Mouse (Mus musculus) small intestine, adult 2 months (tissue): ENCODE data around the gene Ptgdr. TPM values are rescaled to one million over a fixed set of nuclear protein-coding genes. Genes with fewer than 3 reads are reported as not detected.
"Not testable (repeated sequence)": the region's sequence is repeated elsewhere in the genome, so short reads cannot be mapped to it uniquely, and the experiment has no call there.

Experiments used
- H3K27ac ChIP-seq: fragments of 200-500 bp; 2 replicates; pipeline ENCODE4 v1.5.1; 2012; ENCODE audit warnings: low read depth, low read length, control low read depth, inconsistent platforms; ENCODE audit not compliant: insufficient read depth
- H3K27me3 ChIP-seq: fragments of 200-500 bp; 2 replicates; pipeline ENCODE4 v1.6.1; 2012; ENCODE audit warnings: mild to moderate bottlenecking, moderate library complexity, low read length, inconsistent platforms; ENCODE audit not compliant: control insufficient read depth, insufficient read depth
- H3K36me3 ChIP-seq: fragments of 200-500 bp; 2 replicates; pipeline ENCODE4 v1.6.1; 2012; ENCODE audit warnings: mild to moderate bottlenecking, low read length, control low read depth, inconsistent platforms; ENCODE audit not compliant: control insufficient read depth, insufficient read depth
- H3K4me1 ChIP-seq: fragments of 200-500 bp; 2 replicates; pipeline ENCODE4 v1.6.1; 2012; ENCODE audit warnings: low read length, inconsistent platforms, mixed read lengths; ENCODE audit not compliant: control insufficient read depth, insufficient read depth, insufficient read length
- H3K4me3 ChIP-seq: fragments of 200-500 bp; 2 replicates; pipeline ENCODE4 v1.5.1; 2012; ENCODE audit warnings: low read depth, mild to moderate bottlenecking, control low read depth, inconsistent platforms, low read length, moderate library complexity
- CTCF ChIP-seq: fragments of 200-500 bp; IDR thresholded peaks from 2 replicates; pipeline ENCODE4 v1.5.1; 2012; ENCODE audit warnings: low read depth, mild to moderate bottlenecking, control low read depth, inconsistent platforms, low read length, moderate library complexity, mixed read lengths; ENCODE audit not compliant: insufficient replicate concordance, insufficient read length; ENCODE audit errors: extremely low read depth
- POLR2A ChIP-seq: fragments of 200-500 bp; IDR thresholded peaks from 2 replicates; pipeline ENCODE4 v1.6.1; 2012; ENCODE audit warnings: low read depth, mild to moderate bottlenecking, control low read depth, inconsistent platforms, low read length, moderate library complexity
- WGBS: fragments of 180-500 bp; shearing (Covaris S2); methylation state at CpG from one replicate; pipeline ENCODE4 v1.1.7; 2018; 5-methylcytosine and 5-hydroxymethylcytosine counted together
- polyA plus RNA-seq: library from polyadenylated mRNA; depleted of rRNA; stranded (reverse); fragments of >200 nt; gene quantifications from 2 replicates; pipeline ENCODE4 v1.2.3, GENCODE M21; 2012; rRNA removed

Gene Ptgdr
- polyA plus RNA-seq, 1 experiment = 1.0 TPM

GRCm38 (mm10) chr14:44838685-44839084, 20.5 kb downstream of the Ptgdr start:
- TF ChIP-seq POLR2A = no peak
- no peak for TF ChIP-seq CTCF
- WGBS = 62% methylated on average over 1 of the region's 1 CpGs
- no peak overlapping the region for H3K4me3 ChIP-seq
- no peaks in the 10 kb centered on the region for H3K4me1 ChIP-seq
- no peak overlapping the region for H3K27ac ChIP-seq
- H3K36me3 ChIP-seq = no peaks in the 10 kb centered on the region
- no peaks in the 10 kb centered on the region for H3K27me3 ChIP-seq

- WGBS = 75% methylated on average over 2 of the region's 2 CpGs
- no peak overlapping the region for H3K27ac ChIP-seq
- H3K4me3 ChIP-seq = no peak overlapping the region
- TF ChIP-seq POLR2A (no peak), CTCF (no peak)
- no peaks in the 10 kb centered on the region for H3K4me1 ChIP-seq
- no peaks in the 10 kb centered on the region for H3K27me3 ChIP-seq
- H3K36me3 ChIP-seq = no peaks in the 10 kb centered on the region
These were observed 24.0 kb downstream of the Ptgdr start for GRCm38 (mm10) chr14:44835132-44835531.

GRCm38 (mm10) chr14:44834134-44834533, 25.0 kb downstream of the Ptgdr start:
- H3K4me3 ChIP-seq, H3K27ac ChIP-seq, H3K4me1 ChIP-seq, H3K36me3 ChIP-seq, H3K27me3 ChIP-seq: not testable (repeated sequence)
- WGBS = 51% methylated on average over 3 of the region's 3 CpGs

- H3K27ac ChIP-seq, H3K4me1 ChIP-seq, H3K4me3 ChIP-seq, H3K36me3 ChIP-seq, H3K27me3 ChIP-seq: not testable (repeated sequence)
- 92% methylated on average over 4 of the region's 4 CpGs for WGBS
These were observed 26.1 kb downstream of the Ptgdr start for GRCm38 (mm10) chr14:44833096-44833495.

GRCm38 (mm10) chr14:44827736-44828135, 31.4 kb downstream of the Ptgdr start:
- TF ChIP-seq CTCF (no peak), POLR2A (no peak)
- Histone ChIP-seq H3K27me3 (no peaks in the 10 kb centered on the region), H3K4me3 (no peak overlapping the region), H3K36me3 (no peaks in the 10 kb centered on the region), H3K27ac (no peak overlapping the region), H3K4me1 (no peaks in the 10 kb centered on the region)
- 54% methylated on average over 4 of the region's 4 CpGs for WGBS

GRCm38 (mm10) chr14:44821177-44822057, 37.8 kb downstream of the Ptgdr start:
- Histone ChIP-seq H3K27ac (no peak overlapping the region), H3K4me3 (no peak overlapping the region), H3K36me3 (no peaks in the 10 kb centered on the region), H3K27me3 (no peaks in the 10 kb centered on the region), H3K4me1 (no peaks in the 10 kb centered on the region)
- 67% methylated on average over 7 of the region's 7 CpGs for WGBS
- TF ChIP-seq POLR2A (no peak), CTCF (no peak)

GRCm38 (mm10) chr14:44813152-44813551, 46.0 kb downstream of the Ptgdr start:
- not testable (repeated sequence) for H3K36me3 ChIP-seq, H3K27ac ChIP-seq, H3K4me1 ChIP-seq, H3K4me3 ChIP-seq, H3K27me3 ChIP-seq

Other genes with a start within 250 kb of the Ptgdr start
- gene Gm5624, start 231.4 kb downstream of the Ptgdr start, polyA plus RNA-seq = not detected in 2 replicates
- gene Gm8257, start 152.9 kb downstream of the Ptgdr start, polyA plus RNA-seq = not detected in 2 replicates
- gene Gm8267, start 109.0 kb downstream of the Ptgdr start, polyA plus RNA-seq = not detected in 2 replicates
- gene Ptger2, start 128.8 kb upstream of the Ptgdr start, polyA plus RNA-seq = 1.7 and 2.8 TPM in 2 replicates